Mouse (Mus musculus) right cerebral cortex, adult 2 months (tissue): ENCODE measurements at regions not wholly inside any gene's neighbourhood (a gene's known extent, or its start where the extent isn't known, plus 50 kb on each side); places are given as distances from the start of the nearest gene placed in this dataset.
A peak's percentile ranks its signal among the peaks of the same experiment; 100 is the strongest.

ENCODE experiments used
- DNase-seq, 2 experiments: peaks; one replicate each; pipeline ENCODE4 v3.0.0; 2021 to 2022; ENCODE audit warnings: low spot score in 2 of 2

DNA sequence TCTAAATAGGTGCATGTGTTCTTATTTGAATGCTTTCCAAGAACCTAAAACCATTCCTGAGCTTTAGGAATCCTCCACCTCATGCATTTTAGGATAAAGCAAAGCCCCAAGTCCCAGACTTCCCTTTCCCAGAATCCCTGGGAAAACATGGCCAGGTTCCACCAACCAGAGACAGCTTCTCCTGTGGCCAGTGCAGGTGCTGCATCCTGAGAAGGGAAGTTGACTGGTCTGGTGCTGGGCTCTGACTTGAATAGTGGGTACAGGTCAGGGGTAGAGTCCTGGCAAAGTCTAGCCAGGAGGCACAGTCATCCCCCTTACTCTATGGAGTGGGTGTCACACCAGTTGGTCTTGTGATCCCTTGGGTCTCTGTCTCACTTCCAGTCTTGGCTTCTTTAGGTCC lies 166.6 kb upstream of the Agap1 start:
- DNase-seq: no peak

DNA sequence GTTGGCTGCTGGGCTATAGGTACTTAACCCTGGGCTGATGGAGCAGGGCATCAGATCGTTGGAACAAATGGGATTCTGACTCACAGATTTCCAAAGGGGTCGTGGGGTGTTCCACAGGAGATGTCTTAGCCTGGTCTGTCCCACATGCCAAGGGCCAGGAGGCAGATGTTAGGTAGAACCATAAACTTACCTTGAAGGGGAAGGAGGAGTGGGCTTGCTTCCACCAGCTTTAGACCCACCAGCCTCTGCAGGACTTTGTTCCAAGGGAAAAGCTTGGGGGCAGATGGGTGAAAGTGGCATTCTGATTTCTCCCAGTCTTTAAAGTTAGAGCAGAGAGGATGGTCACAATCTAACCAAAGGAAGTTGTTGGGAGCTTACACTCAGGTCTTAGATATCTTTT lies 165.7 kb upstream of the Agap1 start:
- DNase-seq: no peak

DNA sequence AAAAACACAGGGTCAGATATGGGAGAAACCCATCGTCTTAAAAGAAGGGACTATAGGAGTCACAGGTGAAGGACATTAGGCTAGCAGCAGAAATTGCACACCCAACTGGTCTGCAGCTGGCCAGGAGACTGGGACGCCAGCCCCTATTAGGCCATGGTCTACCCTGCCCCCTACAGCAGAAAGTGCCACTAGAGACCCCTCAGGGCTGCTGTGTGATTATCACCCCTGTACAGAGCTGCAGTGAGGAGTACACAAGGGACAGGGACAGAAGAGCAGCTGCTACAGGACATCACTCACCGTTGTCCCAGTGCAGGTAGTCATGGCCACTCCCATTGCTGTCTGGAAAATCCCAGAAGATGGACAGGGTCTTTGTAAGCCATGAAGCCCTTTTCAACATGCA lies 157.9 kb upstream of the Agap1 start:
- no peak for DNase-seq

DNA sequence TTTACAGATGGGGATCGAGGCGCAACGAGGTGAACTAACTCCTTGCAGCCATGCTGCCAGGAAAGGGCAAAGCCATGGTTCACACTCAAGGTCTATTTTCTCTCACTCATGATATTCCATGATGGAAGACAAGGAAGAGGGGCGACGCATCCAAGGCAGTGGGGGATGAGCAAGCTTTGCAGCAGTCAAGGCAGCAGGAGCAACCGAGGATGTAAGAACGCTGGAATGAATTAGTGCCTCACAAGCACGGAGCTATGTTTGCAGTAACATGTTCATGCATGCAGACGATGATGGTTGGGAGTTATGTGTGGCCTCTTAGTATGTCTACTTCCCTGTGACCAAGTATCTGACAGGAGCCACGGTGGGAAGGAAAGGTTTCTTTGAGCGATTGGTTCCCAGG lies 156.8 kb upstream of the Agap1 start:
- no peak for DNase-seq

DNA sequence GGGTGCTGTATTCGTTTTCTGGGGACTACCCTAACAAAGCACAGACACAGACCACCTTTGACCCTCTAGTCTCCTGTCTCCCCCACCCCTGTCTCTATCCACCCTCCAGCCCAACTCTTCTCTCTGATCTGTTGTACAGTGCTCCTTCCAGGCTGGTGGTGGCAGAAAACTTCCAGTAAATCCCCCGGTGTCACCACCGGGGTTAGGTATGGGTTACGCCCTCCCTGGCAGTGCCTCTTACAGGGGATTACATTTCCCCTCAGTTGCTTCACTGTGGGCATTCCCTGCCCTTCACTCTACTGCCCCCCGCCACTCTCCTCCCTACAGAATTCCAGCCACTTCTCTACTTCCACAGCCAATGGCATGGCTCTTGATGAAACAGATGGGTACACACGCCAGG lies 153.5 kb upstream of the Agap1 start:
- no peak for DNase-seq

DNA sequence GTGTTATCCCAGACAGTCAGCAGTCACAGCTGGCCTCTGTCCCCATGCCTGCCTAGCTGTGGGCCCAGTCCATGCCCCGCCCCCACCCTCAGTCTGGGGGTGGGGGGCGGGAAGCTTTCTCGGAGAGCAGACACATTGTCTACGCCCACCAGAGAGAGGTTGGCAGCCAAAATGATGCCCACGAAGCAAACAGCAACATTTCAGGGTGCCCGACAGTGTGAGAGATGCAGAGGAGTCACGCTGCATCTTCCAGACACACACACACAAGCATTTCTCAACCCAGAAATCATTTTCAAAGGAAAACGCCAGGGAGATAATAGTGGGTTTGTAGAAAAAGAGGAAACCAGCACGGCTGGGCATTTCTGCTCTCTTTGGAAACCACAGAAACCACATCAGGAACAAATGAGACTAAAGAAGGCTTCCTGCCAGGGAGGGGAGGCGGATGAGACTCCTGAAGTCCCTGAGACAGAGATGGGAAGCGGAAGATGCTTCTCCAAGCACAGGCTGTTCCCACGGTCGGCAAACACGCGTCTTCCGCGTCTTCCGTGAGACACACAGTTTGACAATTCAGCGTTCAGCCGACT lies 152.1 kb upstream of the Agap1 start:
- DNase-seq: peak; percentile 61 to 77

DNA sequence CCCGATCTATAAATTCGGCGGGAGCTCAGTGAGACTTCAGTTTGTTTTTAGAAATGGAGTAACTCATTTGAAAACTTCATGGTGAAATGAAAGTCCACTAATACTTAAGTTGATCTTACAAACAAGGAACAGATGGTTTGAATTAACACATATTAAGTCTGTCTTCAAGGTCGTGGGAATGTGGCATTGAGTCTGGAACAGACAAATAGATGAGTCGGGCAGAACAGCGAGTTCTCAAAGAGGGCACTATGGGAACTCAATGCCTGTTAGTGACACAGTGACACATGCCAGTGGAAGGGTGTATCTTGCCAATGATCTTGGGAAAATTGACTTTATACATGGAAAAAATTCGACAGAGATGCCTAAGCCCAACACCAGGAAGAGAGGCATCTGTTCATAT lies 149.4 kb upstream of the Agap1 start:
- DNase-seq: no peak

DNA sequence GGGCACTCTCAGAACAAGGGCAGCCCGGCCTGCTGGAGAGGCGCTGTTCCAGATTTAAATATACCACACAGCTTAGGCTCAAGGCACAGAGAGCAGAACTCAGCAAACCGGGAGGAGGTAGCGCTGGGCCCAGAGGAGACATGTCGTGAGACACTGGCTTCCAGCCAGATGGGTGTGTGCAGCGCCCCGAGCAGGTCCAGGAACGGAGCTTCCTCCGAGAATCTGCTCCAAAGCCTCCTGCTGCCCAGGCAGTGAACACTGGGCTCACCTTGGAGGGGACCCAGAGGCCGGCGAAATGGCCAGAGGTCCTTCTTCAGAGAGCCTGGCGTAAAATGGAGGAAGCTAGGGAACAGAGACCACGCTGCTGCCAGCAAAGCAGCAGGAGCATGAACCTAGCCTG lies 145.8 kb upstream of the Agap1 start:
- peak in 1 of 2 experiments; percentile 11 for DNase-seq

DNA sequence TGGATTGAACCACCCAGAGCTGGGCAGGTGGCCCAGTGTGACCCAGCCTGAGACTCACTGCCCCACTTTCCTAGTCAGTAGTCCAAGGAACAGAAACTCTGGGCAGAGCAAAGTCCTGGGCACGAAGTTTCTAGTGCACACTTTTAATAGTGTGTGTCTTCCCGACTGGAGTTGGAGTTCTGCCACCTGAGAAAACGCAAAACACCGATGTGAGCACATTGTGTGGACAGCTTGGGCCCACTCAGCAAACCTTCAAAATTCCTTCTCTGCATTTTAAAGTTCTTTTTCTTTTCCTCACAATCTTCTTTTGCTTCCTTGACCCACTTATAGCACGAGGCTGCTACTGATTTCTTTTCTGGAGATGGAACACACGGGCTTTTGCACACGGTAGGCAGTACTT lies 141.5 kb upstream of the Agap1 start:
- DNase-seq: peak in 1 of 2 experiments; percentile 13

DNA sequence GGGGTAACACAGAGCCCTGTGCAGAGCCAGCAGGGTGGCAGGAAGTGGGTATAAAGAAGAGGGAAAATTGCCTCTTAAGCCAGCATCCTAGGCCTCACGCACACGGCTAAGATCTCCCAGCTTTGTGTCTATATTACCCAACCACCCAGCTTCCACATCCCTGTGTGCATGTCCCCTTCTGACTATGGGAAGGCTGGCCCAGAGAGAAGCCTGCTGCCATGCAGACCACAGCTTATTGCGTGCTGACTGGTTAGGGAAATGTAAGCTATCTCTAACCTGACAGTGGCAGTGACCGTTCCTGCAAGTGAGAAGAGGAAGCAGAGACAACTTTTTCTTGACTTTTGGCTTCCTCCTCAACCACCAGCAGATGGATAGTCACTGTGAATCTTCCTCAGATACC lies 136.7 kb upstream of the Agap1 start:
- no peak for DNase-seq

DNA sequence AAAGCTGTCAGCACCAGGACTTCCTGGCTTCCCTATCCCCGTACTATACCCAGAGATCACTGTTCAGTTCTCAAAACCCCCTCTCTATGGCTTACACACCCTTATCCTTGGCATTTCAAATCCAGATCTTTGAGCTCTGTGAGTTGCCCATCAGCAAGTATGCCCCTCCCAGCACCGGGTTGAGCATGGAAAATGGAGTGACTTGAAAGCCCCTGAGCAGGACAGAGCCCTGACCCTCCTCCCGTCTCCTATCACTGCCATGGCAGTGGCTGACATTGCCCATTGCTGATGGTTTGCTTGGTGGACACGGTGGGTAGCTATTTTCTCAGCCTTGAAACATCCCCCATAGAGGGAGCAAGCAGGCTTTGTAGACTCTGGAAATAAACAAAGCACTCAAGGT lies 135.9 kb upstream of the Agap1 start:
- no peak for DNase-seq

DNA sequence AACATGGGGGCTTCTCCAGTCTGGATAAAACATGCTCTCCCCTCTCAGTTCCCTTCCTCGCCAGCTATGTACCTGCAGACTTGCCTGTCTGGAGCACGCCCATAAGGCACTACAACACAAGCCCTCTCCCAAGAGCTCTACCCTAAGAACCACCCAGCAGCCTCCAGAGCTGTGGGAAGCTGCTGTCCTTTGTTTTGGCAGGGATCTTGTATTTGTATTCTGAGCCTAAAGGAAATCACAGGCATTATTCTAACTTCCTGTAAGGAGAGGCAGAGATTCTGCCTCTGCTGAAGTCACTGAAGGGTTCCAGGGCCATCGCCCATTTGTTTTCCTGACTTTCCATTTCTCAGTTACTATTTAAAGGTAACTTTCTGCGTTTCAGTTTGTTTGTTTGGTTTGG lies 132.0 kb upstream of the Agap1 start:
- DNase-seq: no peak

DNA sequence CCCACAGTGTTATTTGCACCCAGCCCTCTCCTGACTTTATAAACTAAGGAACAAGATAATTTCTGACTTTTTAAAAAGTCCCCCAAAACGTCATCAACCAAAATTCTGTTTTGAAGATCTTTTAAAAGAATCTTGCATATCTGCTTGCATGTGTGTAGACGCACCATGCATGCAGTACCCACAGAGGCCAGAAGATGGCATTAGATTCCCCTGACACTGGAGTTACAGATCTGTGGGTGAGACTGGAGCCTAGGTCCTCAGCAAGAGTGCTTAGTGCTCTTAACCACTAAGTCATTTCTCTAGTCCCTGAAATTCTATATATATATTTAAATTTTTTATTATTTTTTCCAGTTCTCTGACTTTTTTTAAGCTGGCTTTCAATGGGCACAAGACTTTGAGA lies 131.5 kb upstream of the Agap1 start:
- DNase-seq: peak; percentile 26 to 39

DNA sequence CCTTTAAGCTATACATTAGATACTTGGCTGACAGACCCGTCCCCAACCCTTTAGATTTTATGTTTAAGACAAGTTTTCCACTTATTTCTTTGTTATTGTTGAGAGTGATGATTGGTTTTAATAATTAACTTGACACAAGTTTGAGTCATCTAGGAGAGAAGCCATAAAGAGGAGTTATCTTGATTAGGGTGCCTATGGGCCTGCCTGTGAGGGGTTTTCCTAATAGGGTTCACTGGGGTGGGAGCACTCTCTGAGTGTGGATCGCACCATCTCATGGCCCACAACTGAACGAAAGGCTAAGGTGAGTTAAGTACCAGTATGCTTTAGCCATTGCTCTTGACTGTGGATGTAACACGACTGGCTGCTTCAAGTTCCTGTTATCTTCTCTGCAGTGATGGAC lies 123.3 kb upstream of the Agap1 start:
- no peak for DNase-seq

DNA sequence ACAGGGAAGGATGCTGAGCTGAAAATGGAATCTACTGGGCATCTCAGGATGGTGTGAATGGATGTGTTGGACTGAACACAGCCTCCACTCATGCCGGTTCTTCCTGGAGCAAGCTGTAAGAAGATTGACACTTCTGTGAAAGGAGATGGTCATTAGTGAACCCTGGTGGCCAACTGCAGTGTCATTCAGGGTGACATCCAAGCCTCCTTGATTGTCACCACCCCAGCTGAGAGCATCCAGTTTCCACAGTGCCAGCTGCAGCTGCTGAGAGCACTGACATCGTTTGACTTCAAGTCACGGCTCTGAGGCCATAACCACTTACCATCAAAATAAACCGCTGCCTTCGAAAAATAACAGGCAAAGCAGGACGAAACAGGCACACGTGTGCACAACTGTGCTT lies 121.9 kb upstream of the Agap1 start:
- DNase-seq: no peak

DNA sequence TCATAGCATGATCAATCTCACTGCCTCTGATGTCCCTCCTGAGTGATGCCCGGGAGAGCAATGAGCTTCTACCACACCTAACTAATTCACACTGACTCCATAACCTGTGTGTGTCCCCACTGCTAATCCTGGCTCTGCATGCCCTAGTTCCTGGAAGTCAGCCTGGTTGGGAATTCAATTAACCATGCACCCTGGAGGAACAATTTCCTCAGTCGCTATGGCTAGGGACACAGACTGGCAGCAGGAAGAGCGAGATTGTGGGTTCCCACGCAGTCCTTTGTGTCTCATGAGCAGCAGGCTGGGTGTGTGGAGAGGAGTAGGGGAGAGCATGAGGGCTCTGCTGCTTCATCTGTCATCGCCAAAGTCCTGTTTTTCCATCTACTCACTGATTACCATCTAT lies 116.7 kb upstream of the Agap1 start:
- no peak for DNase-seq

DNA sequence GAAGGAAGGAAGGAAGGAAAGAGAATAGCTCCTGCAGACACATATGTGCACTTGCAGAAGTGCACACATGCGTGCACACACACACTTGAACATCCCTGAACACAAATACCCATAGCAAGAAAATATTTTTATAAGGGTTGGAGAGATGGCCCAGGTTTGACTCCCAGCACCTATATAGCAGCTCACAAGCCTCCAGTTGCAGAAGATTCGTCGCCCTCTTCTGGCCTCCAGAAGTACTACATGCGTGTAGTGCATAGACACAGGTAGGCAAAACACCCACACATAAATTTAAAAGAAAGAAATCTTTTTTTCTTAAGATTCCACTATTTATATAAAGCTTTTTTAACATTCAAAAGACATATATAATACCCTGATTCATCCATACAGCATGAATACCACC lies 111.8 kb upstream of the Agap1 start:
- DNase-seq: no peak

DNA sequence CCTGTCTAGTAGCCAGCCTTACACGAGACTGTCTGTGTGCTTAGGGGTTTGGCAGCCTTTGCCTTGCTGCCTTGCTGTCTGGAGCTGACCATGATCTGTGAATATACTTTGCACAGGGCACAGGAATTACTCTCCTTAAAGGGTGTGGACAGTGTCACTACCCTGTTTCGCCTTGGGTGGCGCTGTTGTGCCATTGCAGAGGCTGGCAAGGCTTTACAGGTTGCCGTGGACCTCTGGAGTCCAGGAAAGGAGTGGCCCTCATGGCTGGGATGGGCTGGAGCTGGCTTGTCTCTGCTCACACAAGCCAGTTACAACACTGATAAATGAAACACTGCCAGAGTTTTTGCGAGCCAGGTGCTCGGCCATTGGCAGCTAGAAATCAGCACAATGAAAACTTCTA lies 110.1 kb upstream of the Agap1 start:
- no peak for DNase-seq

DNA sequence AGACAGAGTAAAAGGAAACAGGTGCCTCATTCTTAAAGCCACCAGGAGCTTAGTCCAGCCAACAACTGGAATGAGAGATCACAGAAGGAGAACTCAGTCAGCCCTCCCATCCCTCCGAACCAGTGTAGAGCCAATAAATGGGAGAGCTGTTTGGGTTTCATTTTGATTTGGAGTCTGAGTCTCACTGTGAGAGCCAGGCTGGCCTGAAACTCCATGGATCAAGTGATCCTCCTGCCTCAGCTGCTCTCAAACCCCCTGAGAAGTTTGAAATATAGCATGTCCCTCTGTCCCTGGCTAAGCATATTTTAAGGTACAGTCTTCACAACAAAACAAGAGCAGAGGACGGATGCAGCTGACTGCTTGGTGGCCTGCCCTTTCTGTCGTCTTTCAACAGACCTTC lies 107.3 kb upstream of the Agap1 start:
- DNase-seq: no peak

DNA sequence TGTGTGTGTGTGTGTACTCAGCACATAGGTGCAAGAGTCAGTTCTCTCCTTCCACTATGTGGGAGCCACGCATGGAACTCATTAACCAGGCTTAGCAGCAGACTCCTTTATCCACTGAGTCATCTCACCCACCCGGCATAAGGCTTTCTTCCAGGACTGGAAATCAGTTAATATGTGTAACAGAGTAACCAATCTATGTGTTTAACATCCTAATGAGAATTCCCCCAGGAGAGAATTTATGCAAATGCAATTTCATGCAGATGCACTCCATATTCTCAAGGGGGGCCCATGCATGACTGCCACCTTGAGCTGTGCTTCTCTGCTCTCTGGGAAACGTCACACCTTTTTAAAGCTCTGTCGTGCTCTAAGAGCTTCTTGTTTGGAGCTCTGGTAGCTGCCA lies 101.7 kb upstream of the Agap1 start:
- peak; percentile 41 to 43 for DNase-seq

DNA sequence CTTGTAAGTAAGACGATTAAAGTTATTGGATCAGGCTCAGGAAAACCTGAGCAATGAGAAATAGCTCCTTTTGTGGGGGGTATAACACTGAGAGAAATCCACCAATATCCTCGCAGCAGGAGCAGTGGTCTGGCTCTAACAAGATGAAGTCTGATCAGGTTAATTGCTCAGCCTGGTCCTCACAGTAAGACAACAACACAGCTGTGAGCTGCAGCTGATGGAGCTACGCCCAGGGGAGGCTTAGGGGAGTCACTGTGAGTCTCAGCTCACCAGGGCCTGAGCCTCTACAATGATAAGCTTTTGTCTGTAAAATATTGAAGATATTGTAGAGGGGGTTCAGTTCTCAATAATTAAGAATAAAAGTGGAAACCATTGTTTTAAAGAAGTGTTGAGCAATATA lies 95.3 kb upstream of the Agap1 start:
- no peak for DNase-seq

DNA sequence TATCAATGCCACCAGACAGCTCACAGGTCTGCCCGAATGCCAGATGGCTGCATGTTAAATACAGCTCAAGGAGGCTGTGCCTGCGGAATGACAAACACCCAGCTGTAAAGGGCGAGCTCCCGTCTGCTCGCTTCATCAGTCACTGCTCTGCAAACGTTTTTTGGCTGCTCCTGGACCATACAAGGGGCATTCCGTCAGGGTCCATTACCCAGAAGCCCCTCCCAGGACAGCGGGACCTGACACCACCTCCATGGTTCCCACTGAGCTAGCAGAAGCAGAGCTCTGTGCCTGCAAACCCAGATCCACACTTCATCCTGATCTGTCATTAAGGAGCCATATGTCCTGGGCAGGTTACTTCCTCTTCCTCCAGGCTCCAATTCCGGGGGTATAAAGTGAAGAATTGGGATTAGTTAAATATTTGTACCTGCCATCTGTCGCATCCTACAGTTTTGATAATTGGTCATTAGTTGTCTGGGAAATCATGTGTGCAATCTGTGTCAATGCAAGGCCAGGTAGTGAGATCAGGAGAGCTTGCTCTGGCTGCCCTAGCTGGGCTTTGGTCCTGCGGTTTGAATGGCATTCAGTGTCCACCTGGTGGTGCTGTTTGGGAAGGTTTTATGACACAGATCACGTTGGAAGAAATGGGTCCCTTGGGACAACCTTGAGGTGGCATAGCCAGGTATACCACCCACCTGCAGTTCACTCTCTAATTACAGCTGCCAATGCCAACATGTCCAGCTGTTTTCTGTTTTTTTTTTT lies 89.9 kb upstream of the Agap1 start:
- DNase-seq: peak; percentile 17 to 30

DNA sequence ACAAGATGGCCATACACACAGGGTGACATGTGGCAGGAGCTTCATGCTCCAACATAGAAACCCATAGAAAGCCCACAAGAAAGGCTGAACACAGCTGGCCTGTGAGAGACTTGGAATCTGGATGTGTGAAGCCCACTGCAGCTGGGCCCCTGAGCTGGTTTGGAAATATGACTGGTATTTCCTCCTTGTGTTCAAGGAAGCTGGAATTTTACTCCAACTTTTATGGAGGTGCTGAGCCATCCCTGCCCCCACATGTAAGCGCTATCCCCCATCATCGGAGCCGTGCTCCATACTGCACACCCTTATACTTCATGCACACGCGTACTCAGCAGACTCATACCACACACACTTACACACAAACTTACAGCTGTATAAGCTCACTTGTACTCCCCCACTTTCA lies 87.7 kb upstream of the Agap1 start:
- no peak for DNase-seq

DNA sequence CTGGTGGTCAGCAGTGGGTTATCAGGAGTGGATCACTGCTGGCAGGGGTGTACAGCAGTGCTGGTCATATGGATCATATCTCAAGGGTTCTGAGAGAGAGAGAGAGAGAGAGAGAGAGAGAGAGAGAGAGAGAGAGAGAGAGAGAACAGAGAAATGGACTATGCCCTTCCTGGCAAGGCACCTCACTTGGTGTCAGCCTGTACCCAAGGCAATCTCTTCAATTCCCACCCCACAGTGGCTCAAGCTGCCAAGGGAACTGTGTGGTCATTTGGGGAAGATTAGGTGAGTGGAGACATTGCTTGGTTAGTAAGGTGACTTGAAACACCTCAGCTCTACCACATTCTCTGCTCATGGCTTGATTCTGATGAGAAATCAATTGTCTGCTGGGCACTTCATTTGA lies 80.8 kb upstream of the Agap1 start:
- no peak for DNase-seq
